Mouse (Mus musculus) intestine, embryonic 14.5 days (tissue): ENCODE data around the gene Large1. TPM values are rescaled to one million over a fixed set of nuclear protein-coding genes. Genes with fewer than 3 reads are reported as not detected.

Source experiments
- ATAC-seq: fragments of 200-750 bp; cut with Nextera tagmentation; replicated peaks from 2 replicates; pipeline ENCODE4 v1.8.0; 2017; ENCODE audit warnings: low read depth, moderate number of reproducible peaks, moderate TSS enrichment, moderate library complexity; ENCODE audit not compliant: low FRiP score, low TSS enrichment
- DNase-seq: peaks from one replicate; pipeline ENCODE4 v3.0.0-alpha.2; 2018; ENCODE audit warnings: low spot score
- H3K27ac ChIP-seq: fragments of 300-500 bp; sonication (generic); 2 replicates; pipeline ENCODE4 v1.5.1; 2014; ENCODE audit warnings: low read depth, mild to moderate bottlenecking, control low read depth
- H3K27me3 ChIP-seq: fragments of 300-500 bp; sonication (generic); replicated peaks from 2 replicates; pipeline ENCODE4 v1.6.1; 2014; ENCODE audit warnings: low read length, control low read depth; ENCODE audit not compliant: control insufficient read depth, insufficient read depth
- H3K36me3 ChIP-seq: fragments of 300-500 bp; sonication (generic); 2 replicates; pipeline ENCODE4 v1.6.1; 2014; ENCODE audit warnings: low read length, control low read depth; ENCODE audit not compliant: control insufficient read depth, insufficient read depth
- H3K4me1 ChIP-seq: fragments of 300-500 bp; sonication (generic); replicated peaks from 2 replicates; pipeline ENCODE4 v1.6.1; 2014; ENCODE audit warnings: low read length, control low read depth, mixed read lengths; ENCODE audit not compliant: control insufficient read depth, insufficient read depth
- H3K4me2 ChIP-seq: fragments of 300-500 bp; sonication (generic); 2 replicates; pipeline ENCODE4 v1.6.1; 2014; ENCODE audit warnings: low read length
- H3K4me3 ChIP-seq: fragments of 300-500 bp; sonication (generic); 2 replicates; pipeline ENCODE4 v1.5.1; 2014; ENCODE audit warnings: low read depth, low read length, control low read depth, mixed read lengths
- H3K9ac ChIP-seq: fragments of 300-500 bp; sonication (generic); 2 replicates; pipeline ENCODE4 v1.6.1; 2014; ENCODE audit warnings: mild to moderate bottlenecking, low read length
- H3K9me3 ChIP-seq: fragments of 300-500 bp; sonication (generic); 2 replicates; pipeline ENCODE4 v1.6.1; 2016; ENCODE audit warnings: low read length, control low read depth; ENCODE audit not compliant: control insufficient read depth
- WGBS: fragments of 180-500 bp; shearing (Covaris S2); extraction: QIAGEN DNeasy Blood & Tissue Kit; methylation state at CpG from one replicate; pipeline ENCODE4 v1.1.7; 2014; 5-methylcytosine and 5-hydroxymethylcytosine counted together
- polyA plus RNA-seq: library from polyadenylated mRNA; unstranded; fragments of >200 nt; fragmentation: Nextera tagmentation; extraction: Ambion mirVana; gene quantifications from 2 replicates; pipeline ENCODE4 v1.2.1, GENCODE M21; 2014

Gene Large1
- polyA plus RNA-seq, 1 experiment from 2014 or later, result 14.6 TPM

GRCm38 (mm10) chr8:73234209-73234608 is 119.1 kb downstream of the Large1 start:
- no peak for DNase-seq
- 100% methylated on average over 1 of the region's 1 CpGs for WGBS
- no peaks in the 10 kb centered on the region for H3K9me3 ChIP-seq
- no peak overlapping the region for H3K27ac ChIP-seq
- H3K36me3 ChIP-seq, result no peaks in the 10 kb centered on the region
- H3K9ac ChIP-seq, result no peak overlapping the region
- no peak overlapping the region for H3K4me2 ChIP-seq
- H3K4me3 ChIP-seq, result no peak overlapping the region
- H3K4me1 ChIP-seq, result no peaks in the 10 kb centered on the region
- no peak for ATAC-seq
- H3K27me3 ChIP-seq, result no peaks in the 10 kb centered on the region

DNA sequence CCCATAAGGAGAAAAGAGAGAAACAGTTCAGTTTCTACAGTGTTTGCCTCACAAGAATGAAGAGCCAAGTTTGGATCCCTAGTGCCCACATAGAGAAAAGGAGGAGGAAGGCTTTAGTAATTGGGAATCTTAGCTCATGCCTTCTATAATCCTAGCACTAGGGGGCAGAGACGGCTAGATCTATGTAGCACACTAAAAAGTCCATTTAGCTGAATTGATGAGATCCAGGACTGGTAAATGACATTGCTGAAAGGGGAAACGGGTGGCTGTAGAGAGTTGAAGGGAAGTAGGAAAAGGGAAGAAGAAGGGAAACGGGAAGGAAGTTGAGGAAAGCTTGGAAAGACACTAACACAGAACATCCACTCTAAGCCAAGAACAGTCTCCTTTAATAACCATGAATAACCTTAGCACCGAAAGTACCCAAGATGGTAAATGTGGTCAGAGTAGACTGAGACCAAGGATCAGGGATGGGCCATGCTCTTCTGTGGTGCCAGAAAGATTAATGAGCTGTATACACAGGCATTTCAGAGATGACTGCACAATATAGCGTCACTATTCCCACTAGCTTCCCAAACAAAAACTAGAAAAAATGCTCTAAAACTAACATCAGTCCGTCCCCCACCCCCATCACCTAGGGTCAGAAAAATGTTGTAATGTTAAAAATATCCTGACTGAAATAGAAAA is 119.8 kb downstream of the Large1 start:
- WGBS, result 38% methylated on average over 6 of the region's 6 CpGs
- ATAC-seq, result no peak
- no peak for DNase-seq
- Histone ChIP-seq H3K36me3 (no peaks in the 10 kb centered on the region), H3K4me2 (no peak overlapping the region), H3K4me3 (no peak overlapping the region), H3K9me3 (no peaks in the 10 kb centered on the region), H3K4me1 (no peaks in the 10 kb centered on the region), H3K9ac (no peak overlapping the region), H3K27ac (no peak overlapping the region), H3K27me3 (no peaks in the 10 kb centered on the region)

- Histone ChIP-seq H3K36me3 (no peaks in the 10 kb centered on the region), H3K4me2 (no peak overlapping the region), H3K4me3 (no peak overlapping the region), H3K27ac (no peak overlapping the region), H3K4me1 (0 out of 2 replicates have a peak, but pooled peaks cover 4% of the 10 kb centered on the region), H3K9ac (no peak overlapping the region), H3K9me3 (no peaks in the 10 kb centered on the region), H3K27me3 (no peaks in the 10 kb centered on the region)
- ATAC-seq (no peak), DNase-seq (no peak)
- 84% methylated on average over 3 of the region's 3 CpGs for WGBS
Observed at GRCm38 (mm10) chr8:73226841-73227240, 126.5 kb downstream of the Large1 start.

- 54% methylated on average over 2 of the region's 2 CpGs for WGBS
- H3K27me3 ChIP-seq, result no peaks in the 10 kb centered on the region
- no peak overlapping the region for H3K4me2 ChIP-seq
- peaks cover 8% of the 10 kb centered on the region; the same call in 1 of the 2 replicates for H3K4me1 ChIP-seq
- no peak for ATAC-seq
- H3K4me3 ChIP-seq, result no peak overlapping the region
- no peaks in the 10 kb centered on the region for H3K9me3 ChIP-seq
- H3K27ac ChIP-seq, result no peak overlapping the region
- H3K36me3 ChIP-seq, result no peaks in the 10 kb centered on the region
- H3K9ac ChIP-seq, result no peak overlapping the region
- DNase-seq, result no peak
Observed at GRCm38 (mm10) chr8:73225654-73226053, 127.7 kb downstream of the Large1 start.

GRCm38 (mm10) chr8:73219178-73219811 is 134.0 kb downstream of the Large1 start:
- H3K4me2 ChIP-seq, result no peak overlapping the region
- H3K9ac ChIP-seq, result no peak overlapping the region
- DNase-seq, result no peak
- H3K4me1 ChIP-seq, result peaks cover 4% of the 10 kb centered on the region; the same call in 1 of the 2 replicates
- ATAC-seq, result no peak
- 82% methylated on average over 6 of the region's 6 CpGs for WGBS
- H3K27ac ChIP-seq, result no peak overlapping the region
- H3K9me3 ChIP-seq, result no peaks in the 10 kb centered on the region
- H3K36me3 ChIP-seq, result no peaks in the 10 kb centered on the region
- no peaks in the 10 kb centered on the region for H3K27me3 ChIP-seq
- no peak overlapping the region for H3K4me3 ChIP-seq

DNA sequence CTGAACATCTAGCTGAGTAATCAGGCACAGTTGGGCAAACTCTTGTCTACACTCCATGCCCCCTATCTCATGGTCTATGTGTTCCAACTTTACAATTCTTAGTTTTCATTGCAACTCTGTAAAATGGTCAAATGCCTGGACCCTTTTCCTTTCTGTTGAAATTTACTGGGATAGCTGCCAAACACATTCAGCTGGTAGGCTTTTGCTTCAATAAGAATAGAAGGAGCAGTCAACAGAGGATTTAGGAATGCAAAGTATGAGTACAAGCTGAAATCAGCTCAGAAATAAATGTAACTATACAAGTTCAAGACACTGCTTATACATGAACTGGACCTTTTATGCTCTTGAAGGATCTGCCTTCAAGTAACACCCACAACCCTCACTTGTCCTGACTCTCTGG is 146.5 kb downstream of the Large1 start:
- Histone ChIP-seq H3K27ac (no peak overlapping the region), H3K4me2 (no peak overlapping the region), H3K36me3 (no peaks in the 10 kb centered on the region), H3K4me3 (no peak overlapping the region), H3K27me3 (no peaks in the 10 kb centered on the region), H3K9ac (no peak overlapping the region), H3K9me3 (no peaks in the 10 kb centered on the region), H3K4me1 (no peaks in the 10 kb centered on the region)
- ATAC-seq, result no peak
- no peak for DNase-seq

DNA sequence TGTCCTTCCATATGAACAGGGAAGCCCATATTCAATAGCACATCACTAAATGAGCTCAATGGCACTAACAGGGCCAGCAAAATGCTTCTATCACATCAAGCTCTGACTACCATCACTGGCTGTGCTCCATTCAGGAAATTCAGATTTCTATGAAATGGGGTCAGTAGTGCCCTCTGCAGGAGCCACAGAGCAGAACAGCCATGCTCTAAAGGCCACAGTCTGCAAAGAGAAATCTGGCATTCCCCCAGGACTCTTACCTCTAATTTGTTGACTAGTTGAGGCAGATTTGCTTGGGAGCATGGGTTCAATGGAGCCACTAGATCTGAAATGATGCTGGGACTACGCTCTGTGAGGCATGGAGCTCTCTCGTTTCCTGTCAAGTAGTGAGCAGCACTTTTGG is 151.5 kb downstream of the Large1 start:
- Histone ChIP-seq H3K4me1 (no peaks in the 10 kb centered on the region), H3K4me2 (no peak overlapping the region), H3K9ac (no peak overlapping the region), H3K9me3 (no peaks in the 10 kb centered on the region), H3K4me3 (no peak overlapping the region), H3K27me3 (no peaks in the 10 kb centered on the region), H3K36me3 (no peaks in the 10 kb centered on the region), H3K27ac (no peak overlapping the region)
- DNase-seq, result no peak
- 63% methylated on average over 2 of the region's 2 CpGs for WGBS
- no peak for ATAC-seq

DNA sequence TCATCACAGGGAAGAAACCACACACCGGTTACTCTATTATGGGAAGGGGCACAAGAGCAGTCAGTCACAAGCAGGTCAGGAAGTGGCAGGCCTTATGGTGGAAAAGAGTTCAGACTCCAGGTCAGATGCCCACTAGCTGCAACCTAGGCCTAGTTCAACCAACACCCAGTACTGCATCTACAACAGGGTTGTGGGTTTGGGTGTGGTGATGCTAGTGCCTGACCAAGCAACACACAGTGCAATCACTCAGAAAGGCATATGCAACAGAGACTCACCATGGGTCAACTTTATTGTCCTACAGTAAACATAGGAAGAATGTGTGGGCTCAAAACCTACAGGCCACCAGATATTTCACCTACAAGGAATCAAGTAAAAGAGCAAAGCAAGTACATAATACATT is 155.6 kb downstream of the Large1 start:
- Histone ChIP-seq H3K27me3 (no peaks in the 10 kb centered on the region), H3K4me1 (no peaks in the 10 kb centered on the region), H3K4me3 (no peak overlapping the region), H3K9me3 (no peaks in the 10 kb centered on the region), H3K27ac (no peak overlapping the region), H3K36me3 (no peaks in the 10 kb centered on the region), H3K9ac (no peak overlapping the region), H3K4me2 (no peak overlapping the region)
- WGBS, result 89% methylated on average over 1 of the region's 1 CpGs
- no peak for ATAC-seq
- no peak for DNase-seq

- no peak overlapping the region for H3K27ac ChIP-seq
- no peak overlapping the region for H3K9ac ChIP-seq
- H3K9me3 ChIP-seq, result no peaks in the 10 kb centered on the region
- no peaks in the 10 kb centered on the region for H3K36me3 ChIP-seq
- no peak for DNase-seq
- H3K4me2 ChIP-seq, result no peak overlapping the region
- no peak overlapping the region for H3K4me3 ChIP-seq
- WGBS, result 83% methylated on average over 1 of the region's 1 CpGs
- H3K4me1 ChIP-seq, result no peaks in the 10 kb centered on the region
- no peak for ATAC-seq
- no peaks in the 10 kb centered on the region for H3K27me3 ChIP-seq
Observed at GRCm38 (mm10) chr8:73188684-73189083, 164.7 kb downstream of the Large1 start.
